ENCODE assay signal across 17 mouse cellular contexts in genomic region chr6:134840346-134840745, GRCm38 (mm10). TPM values are rescaled to one million over a fixed set of nuclear protein-coding genes. Genes with fewer than 3 reads are reported as not detected.
DNase-seq lines count a peak whose midpoint lies in the region; ATAC-seq lines count a peak whose summit lies in the region.
"Had no signal": no experiment of that assay in that cellular context is flagged by ENCODE, and none has a peak within 500 bp of the region (broad histone marks: within the 10 kb centered on the region; RNA-seq: fewer than 3 reads in every experiment).

No protein-coding gene starts in this region.

- ATAC-seq in erythroid progenitor cell, adult 5-6 weeks (replicated peaks; ENCODE audit: low FRiP score, poor library complexity, severe bottlenecking): 0 out of 2 replicates have a peak, but pooled peaks have one; percentile 34
- ATAC-seq: activated CD4-positive, CD25-positive, alpha-beta regulatory T cell, adult 4 months; CD4-positive, CD25-positive, alpha-beta regulatory T cell, adult 4 months; forebrain, embryonic 14.5 days; forebrain, embryonic 16.5 days; Patski had no signal

- DNase-seq in adrenal gland, adult (ENCODE audit: inconsistent age in 2 of 2, low spot score in 1 of 2): peak; percentile 37 to 77
- no peak for DNase-seq in adrenal gland, postnatal 25 days
- DNase-seq in heart, adult 11 months: peak; percentile 70
- no peak for DNase-seq in heart, adult 18-20 months
- DNase-seq: adrenal gland, postnatal 10 days; B cell, adult 2 months; cerebellum, adult 11-12 months; cerebellum, adult 2 months; cerebellum, adult 9-10 months; cerebellum, postnatal 10 days; cerebellum, postnatal 25 days had no signal

RNA-seq across cellular contexts. Expression of gene Crebl2, which starts 10.4 kb away (rescaled TPM):
- 23.0 and 33.9 TPM in 2 replicates for total RNA-seq in adrenal gland, postnatal 25 days (2021)
- total RNA-seq in heart, adult 18-20 months (2021): 10 to 100 TPM; 13.3 to 15.7 TPM
- 5.8 and 6.7 TPM in 2 replicates for total RNA-seq in erythroid progenitor cell, adult 5-6 weeks (2015; ENCODE audit: low replicate concordance)
- 10.5 and 13.7 TPM in 2 replicates for total RNA-seq in erythroid progenitor cell, adult 5-6 weeks (2017; ENCODE audit: low replicate concordance)

RNA-seq across cellular contexts. Expression of gene Dusp16, which starts 47.9 kb away (rescaled TPM):
- total RNA-seq in adrenal gland, postnatal 25 days (2021): 23.0 and 25.8 TPM in 2 replicates
- total RNA-seq in heart, adult 18-20 months (2021): 10 to 100 TPM; 20.7 to 23.8 TPM
- 10.5 TPM in 1 of 2 replicates, not detected in the other for total RNA-seq in erythroid progenitor cell, adult 5-6 weeks (2015; ENCODE audit: low replicate concordance)
- total RNA-seq in erythroid progenitor cell, adult 5-6 weeks (2017; ENCODE audit: low replicate concordance): 2.9 and 5.0 TPM in 2 replicates

RNA-seq across cellular contexts. Expression of gene Gpr19, which starts 58.0 kb away (rescaled TPM):
- total RNA-seq in adrenal gland, postnatal 25 days (2021): 8.9 and 11.3 TPM in 2 replicates
- 1 to 10 TPM; 3.9 to 5.0 TPM for total RNA-seq in heart, adult 18-20 months (2021)
- total RNA-seq in erythroid progenitor cell, adult 5-6 weeks (2015; ENCODE audit: low replicate concordance): 17.3 and 19.7 TPM in 2 replicates
- total RNA-seq in erythroid progenitor cell, adult 5-6 weeks (2017; ENCODE audit: low replicate concordance): 7.2 and 11.9 TPM in 2 replicates

Comparison
In these comparisons a context has a peak if more than half of its experiments do, and no peak if none do; other contexts are left out.
1. DNase-seq: peak in adrenal gland, adult (2 of 2) and heart, adult 11 months (single experiment); none in adrenal gland, postnatal 25 days (single experiment) and heart, adult 18-20 months (0 of 2).